Mouse (Mus musculus) large intestine, adult 2 months (tissue): ENCODE results near the gene Gnai3. TPM values are rescaled to one million over a fixed set of nuclear protein-coding genes. Genes with fewer than 3 reads are reported as not detected.

ENCODE experiments used
- DNase-seq: peaks from one replicate; pipeline ENCODE4 v3.0.0-alpha.2; 2012; ENCODE audit warnings: low read depth, low spot score
- WGBS: fragments of 180-500 bp; shearing (Covaris S2); methylation state at CpG from one replicate; pipeline ENCODE4 v1.1.7; 2018; 5-methylcytosine and 5-hydroxymethylcytosine counted together
- polyA plus RNA-seq: library from polyadenylated mRNA; depleted of rRNA; stranded (reverse); fragments of >200 nt; gene quantifications from 2 replicates; pipeline ENCODE4 v1.2.3, GENCODE M21; 2012

The Gnai3 gene
- polyA plus RNA-seq, 1 experiment, result 35.7 TPM

- DNase-seq, result no peak
- WGBS, result 43% methylated on average over 10 of the region's 10 CpGs
These were observed 19.8 kb upstream of the Gnai3 start for GRCm38 (mm10) chr3:108165532-108166315.

- 14% methylated on average over 9 of the region's 9 CpGs for WGBS
- DNase-seq, result peak; percentile 59
These were observed 18.9 kb upstream of the Gnai3 start for GRCm38 (mm10) chr3:108164807-108165206.

- 55% methylated on average over 5 of the region's 5 CpGs for WGBS
These were observed 18.1 kb upstream of the Gnai3 start for GRCm38 (mm10) chr3:108164091-108164490.

DNA sequence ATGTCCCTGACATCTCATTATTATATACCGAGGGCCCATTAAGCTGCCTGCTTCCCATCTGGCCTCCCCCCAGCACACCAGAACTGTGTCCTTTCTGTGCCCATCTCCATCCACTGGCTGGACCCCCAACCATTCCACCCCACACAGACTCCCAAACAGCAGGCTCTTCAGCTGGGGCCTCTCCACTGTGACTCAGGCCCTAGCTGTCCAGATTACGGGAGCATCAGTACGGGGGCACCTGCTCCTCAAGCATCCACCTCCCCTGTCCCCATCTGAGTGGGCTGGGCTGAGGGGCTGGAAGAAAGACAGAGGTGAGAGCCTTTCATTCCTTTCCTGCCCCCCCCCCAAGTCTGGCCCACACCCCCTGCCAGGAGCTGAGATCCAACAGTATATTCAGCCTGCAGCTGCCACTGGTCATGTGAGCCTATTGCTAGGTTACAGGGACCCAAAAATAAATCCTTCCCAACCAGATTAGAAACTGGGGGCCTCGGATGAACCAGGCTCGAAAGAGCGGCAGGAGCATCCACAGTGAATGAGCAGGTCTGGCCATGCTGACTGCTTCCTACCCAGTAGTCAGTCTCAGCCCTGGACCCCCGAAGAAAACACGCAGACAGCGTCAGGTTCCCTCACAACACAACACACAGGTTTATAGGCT is 12.6 kb upstream of the Gnai3 start:
- DNase-seq, result no peak
- 78% methylated on average over 9 of the region's 9 CpGs for WGBS

More at GRCm38 (mm10) chr3:108164091-108164490, 18.1 kb upstream of the Gnai3 start:
- DNase-seq, result no peak

DNA sequence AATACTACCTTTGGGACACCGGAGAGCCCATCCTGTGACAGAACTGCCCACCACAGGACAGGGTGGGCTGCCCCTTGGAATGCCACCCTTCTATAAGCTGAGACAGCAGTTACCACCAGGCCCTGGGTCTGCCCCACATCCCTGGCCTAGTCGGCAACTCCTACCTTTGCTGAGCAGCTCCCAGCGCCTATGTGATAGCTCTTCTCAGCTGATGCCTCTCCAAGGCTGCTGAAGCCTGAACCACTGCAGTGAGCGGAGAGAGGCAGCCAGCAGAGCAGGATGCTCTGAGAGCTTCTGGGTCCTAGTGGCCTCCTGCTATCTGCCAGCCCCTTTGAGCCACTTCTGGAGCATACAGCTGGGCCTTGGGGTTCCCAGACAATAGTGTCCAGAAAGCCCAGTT is 8.7 kb upstream of the Gnai3 start, which contains the start of gene Gpr61:
TSS of gene Gpr61 (minus strand) at position 227 of the 400 bp plus-strand sequence.
- 70% methylated on average over 4 of the region's 4 CpGs for WGBS

GRCm38 (mm10) chr3:108152290-108152689 is 6.3 kb upstream of the Gnai3 start:
- DNase-seq, result no peak
- 85% methylated on average over 3 of the region's 3 CpGs for whole genome bisulfite sequencing

More for the DNA sequence above, 8.7 kb upstream of the Gnai3 start, which contains the start of gene Gpr61:
- no peak for DNase-seq

GRCm38 (mm10) chr3:108147386-108148235 is 1.7 kb upstream of the Gnai3 start:
- peak; percentile 91 for DNase-seq
- 40% methylated on average over 11 of the region's 11 CpGs for WGBS

DNA sequence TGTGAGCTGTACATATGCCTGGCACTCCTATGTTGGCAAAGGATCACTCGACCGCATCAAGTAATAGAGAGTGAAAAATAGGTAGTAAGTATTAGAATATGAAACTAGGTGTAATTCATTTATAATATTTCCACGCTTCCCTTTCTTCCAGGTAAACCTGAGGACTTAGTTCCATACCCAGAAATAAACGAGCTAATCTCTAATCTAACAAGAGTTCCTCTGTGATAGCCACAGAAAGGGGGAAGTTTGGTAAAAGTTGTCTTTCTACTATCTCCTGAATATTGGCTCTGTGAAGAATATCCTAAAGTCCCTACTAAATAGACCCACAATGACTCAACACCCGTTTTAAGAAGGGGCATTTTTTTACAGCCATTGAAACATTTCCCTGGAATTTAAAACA is 725 bp upstream of the Gnai3 start:
- no peak for DNase-seq
- 41% methylated on average over 5 of the region's 5 CpGs for WGBS

DNA sequence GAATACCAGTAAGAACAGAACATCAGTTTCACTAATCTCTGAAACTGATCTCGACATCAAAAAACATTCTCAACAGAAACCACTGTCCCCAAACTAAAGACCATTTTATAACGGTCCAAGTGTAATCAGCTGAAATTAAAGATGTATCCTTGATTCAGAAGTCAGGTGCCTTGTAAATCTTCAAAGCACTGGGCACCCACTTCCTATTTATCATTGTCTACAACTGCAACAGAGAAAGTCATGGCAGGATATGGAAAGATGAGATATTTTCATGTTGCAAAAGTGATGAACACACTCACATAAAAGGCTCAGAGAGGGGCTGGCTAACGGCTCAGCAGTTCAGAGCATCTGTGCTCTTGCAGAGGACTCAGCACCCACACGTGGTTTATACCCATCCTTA is 5.2 kb downstream of the Gnai3 start:
- no peak for DNase-seq
- WGBS, result 60% methylated on average over 4 of the region's 4 CpGs

- 25% methylated on average over 1 of the region's 1 CpGs for WGBS
- DNase-seq, result no peak
These were observed 6.8 kb downstream of the Gnai3 start for GRCm38 (mm10) chr3:108139113-108139512.

- DNase-seq, result no peak
- 77% methylated on average over 11 of the region's 11 CpGs for WGBS
These were observed 11.2 kb downstream of the Gnai3 start for GRCm38 (mm10) chr3:108134701-108135100.

DNA sequence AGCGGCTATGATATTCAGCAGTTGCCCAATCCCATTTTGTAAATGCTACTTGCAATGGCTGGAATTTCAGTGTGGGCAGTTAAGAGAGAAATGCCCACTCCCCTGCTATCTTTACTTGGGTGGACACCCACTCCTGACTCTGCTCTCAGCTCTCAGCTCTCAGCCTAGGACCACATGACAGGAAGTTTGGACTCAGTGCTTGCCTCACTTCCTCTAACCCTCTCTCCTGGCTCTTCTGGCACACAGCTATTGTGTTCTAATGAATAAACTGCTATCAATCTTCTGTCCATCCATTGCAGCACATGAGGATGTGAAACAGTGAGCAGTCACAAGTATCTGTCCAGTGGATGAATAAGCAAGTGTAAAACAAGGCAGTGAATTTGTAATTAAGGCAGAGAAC is 13.5 kb downstream of the Gnai3 start:
- DNase-seq, result no peak
- WGBS, result 65% methylated on average over 1 of the region's 1 CpGs

- 24% methylated on average over 1 of the region's 1 CpGs for WGBS
- no peak for DNase-seq
These were observed 14.1 kb downstream of the Gnai3 start for GRCm38 (mm10) chr3:108131821-108132220.

DNA sequence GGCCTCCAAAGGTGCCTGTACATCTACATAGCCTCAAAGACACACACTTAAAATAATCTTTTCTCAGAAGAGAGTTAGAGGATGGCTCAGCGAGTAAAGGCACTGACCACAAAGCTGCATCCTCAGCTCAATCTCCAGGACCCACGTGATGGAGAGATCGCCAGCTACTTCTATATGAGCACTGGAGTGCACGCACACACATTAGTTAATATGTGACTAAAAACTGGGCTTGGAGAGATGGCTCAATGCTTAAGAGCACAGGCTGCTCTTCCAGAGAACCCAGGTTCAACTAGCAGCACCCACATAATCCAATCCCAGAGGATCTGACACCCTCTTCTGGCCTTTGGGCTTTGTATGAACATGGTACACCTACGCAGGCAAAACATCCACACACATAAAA is 14.7 kb downstream of the Gnai3 start:
- 41% methylated on average over 5 of the region's 5 CpGs for WGBS
- DNase-seq, result no peak

GRCm38 (mm10) chr3:108129804-108130203 is 16.1 kb downstream of the Gnai3 start:
- WGBS, result 58% methylated on average over 4 of the region's 4 CpGs
- no peak for DNase-seq

DNA sequence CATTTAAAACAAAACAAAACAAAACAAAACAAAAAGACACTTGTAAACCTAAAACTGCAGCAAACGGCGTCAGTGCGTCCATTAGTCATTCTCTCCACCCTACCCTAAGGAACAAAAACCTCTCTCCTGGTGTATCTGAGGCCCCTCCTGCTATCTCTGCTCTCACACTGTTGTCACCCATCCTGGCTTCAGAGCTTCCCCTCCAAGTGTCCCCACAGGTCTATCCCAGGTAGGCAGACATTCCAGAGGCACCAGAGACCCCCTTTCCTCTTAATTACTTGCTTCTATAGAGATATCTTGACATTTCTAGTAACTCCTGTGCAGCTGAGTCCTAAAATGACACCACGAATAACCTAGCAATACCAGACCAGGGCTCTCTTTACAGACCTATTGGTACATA is 16.6 kb downstream of the Gnai3 start:
- DNase-seq, result no peak
- 73% methylated on average over 4 of the region's 4 CpGs for WGBS

GRCm38 (mm10) chr3:108128520-108128919 is 17.4 kb downstream of the Gnai3 start:
- WGBS, result 77% methylated on average over 5 of the region's 5 CpGs
- no peak for DNase-seq

DNA sequence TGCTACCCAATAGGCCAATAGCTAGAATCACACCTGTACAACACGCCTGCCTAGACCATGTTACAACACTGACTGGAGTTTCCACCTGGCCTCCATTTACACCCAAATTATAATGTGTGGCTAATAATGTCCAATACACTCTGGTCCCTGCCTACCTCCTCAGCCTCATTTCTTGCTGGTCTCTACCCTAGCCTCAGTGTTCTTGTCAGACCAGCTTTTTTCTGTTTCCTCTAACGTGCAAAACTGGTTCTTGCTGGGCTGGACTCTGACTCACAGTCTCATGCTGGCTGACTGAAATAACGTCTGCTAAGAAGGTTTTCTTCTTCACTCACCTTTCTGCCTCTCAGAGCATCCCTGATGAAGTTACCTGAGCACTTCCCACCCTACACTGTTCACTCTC is 19.6 kb downstream of the Gnai3 start:
- 52% methylated on average over 3 of the region's 3 CpGs for WGBS
- no peak for DNase-seq

DNA sequence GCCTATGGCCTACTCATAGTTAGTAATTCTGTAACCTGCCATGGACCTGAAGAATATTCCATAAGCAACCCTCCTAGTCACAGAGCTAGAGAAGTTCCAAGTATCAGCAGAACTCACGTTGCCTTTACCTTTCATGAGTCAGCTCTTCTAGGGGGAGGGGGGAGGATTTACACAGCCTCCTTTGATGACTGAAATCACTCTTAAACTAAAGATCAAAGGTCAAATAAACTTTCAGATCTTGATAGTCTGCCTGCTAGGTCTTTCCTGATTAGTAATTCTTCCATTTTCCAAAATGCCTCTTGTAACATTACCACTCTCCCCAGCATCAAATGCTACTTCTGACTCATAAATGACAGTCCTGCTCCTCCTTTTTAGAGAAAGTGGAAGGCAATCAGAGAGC is 21.8 kb downstream of the Gnai3 start:
- WGBS, result 15% methylated on average over 1 of the region's 1 CpGs
- no peak for DNase-seq

- 42% methylated on average over 5 of the region's 5 CpGs for WGBS
- DNase-seq, result no peak
These were observed 22.7 kb downstream of the Gnai3 start for GRCm38 (mm10) chr3:108123242-108123641.
